Mouse (Mus musculus): ENCODE results near the gene Zfp617. TPM values are rescaled to one million over a fixed set of nuclear protein-coding genes. Genes with fewer than 3 reads are reported as not detected.
"Not testable (repeated sequence)": the region's sequence is repeated elsewhere in the genome, so short reads cannot be mapped to it uniquely, and the experiment has no call there.

Zfp617 gene
- polyA plus RNA-seq, 1 experiment: 17.5 TPM

DNA sequence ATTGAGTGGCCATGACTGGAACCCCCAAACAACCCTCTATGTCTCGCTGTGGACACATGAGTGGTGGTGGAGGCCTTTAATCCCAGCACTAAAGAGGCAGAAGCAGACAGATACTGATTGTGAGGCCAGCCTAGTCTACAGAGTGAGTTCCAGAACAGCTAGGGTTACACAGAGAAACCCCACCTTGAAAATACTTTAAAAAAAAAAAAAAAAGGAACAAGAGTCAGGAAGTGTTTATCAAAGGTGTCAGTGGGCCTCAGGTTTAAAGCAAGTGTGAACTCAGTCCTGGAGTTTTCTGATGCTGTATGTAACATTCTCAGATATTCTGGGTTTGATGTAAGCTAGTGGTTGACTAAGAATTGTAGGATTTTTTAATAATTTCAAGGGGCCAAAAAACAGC lies 44.1 kb downstream of the Zfp617 start:
- peaks cover 9% of the 10 kb centered on the region for H3K4me1 ChIP-seq (ENCODE audit: control insufficient read depth, insufficient read depth, low read length)
- no peak overlapping the region for H3K4me3 ChIP-seq (ENCODE audit: insufficient read depth, low read length)
- no peak overlapping the region for H3K27ac ChIP-seq (ENCODE audit: insufficient read depth, low read depth, low read length)
- TF ChIP-seq CTCF (IDR thresholded peaks at IDR 0.05; ENCODE audit: low read depth, low read length) (no peak), POLR2A (IDR thresholded peaks at IDR 0.05; ENCODE audit: borderline replicate concordance, low read depth, low read length) (no peak)

DNA sequence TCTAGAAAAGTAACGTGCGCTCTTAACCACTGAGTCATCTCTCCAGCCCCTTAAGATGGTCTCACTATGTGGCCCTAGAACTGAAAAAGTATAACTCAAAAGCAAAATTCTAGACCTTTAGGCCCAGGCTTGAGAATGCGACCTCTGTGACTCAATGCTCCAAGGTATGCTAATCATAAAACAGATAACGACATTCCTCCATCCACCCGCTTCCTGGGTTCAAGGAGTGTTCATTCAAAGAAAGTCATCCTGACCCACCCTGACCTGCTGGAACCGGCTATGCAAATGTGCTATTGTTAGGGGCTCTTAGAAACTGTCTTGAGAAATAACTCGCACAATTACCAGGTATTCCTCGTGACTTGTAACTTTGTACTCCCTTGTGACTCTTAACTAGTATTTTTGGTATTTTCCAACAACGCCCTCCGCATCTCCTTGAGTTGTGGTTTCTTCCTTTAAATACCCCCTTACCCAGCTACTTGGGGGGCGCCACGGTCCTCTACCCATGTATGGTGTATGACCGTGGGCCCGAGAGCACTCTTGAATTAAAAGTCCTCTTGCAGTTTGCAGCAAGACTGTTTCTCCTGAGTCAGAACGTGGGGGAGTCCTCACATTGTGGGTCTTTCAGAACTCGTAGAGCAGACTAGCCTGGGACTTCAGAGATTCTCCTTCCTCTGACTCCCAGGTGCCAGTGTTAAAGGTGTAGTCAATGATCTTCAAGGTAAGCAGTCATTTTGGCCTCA lies 44.7 kb downstream of the Zfp617 start:
- H3K4me3 ChIP-seq (ENCODE audit: insufficient read depth, low read length); H3K27ac ChIP-seq (ENCODE audit: insufficient read depth, low read depth, low read length); H3K4me1 ChIP-seq (ENCODE audit: control insufficient read depth, insufficient read depth, low read length): not testable (repeated sequence)

DNA sequence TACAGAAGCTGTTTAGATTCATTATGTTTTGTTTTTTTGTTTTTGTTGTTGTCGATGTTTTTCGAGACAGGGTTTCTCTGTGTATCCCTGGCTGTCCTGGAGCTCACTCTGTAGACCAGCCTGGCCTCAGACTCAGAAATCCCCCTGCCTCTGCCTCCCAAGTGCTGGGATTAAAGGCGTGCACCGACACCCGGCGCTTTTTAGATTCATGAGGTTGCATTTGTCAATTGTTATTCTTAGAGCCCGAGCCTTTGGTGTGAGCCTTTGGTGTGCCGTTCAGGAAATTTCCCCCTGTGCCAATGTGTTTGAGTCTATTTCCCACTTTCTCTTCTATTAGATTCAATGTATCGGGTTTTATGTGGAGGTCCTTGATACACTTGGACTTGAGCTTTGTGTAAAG lies 46.2 kb downstream of the Zfp617 start:
- H3K4me3 ChIP-seq (ENCODE audit: insufficient read depth, low read length): no peak overlapping the region
- no peak overlapping the region for H3K27ac ChIP-seq (ENCODE audit: insufficient read depth, low read depth, low read length)
- no peak for TF ChIP-seq CTCF (IDR thresholded peaks at IDR 0.05; ENCODE audit: low read depth, low read length)
- no peak for TF ChIP-seq POLR2A (IDR thresholded peaks at IDR 0.05; ENCODE audit: borderline replicate concordance, low read depth, low read length)
- H3K4me1 ChIP-seq (ENCODE audit: control insufficient read depth, insufficient read depth, low read length): peaks cover 9% of the 10 kb centered on the region

GRCm38 (mm10) chr8:71960483-71960882 lies 52.0 kb downstream of the Zfp617 start:
- H3K4me1 ChIP-seq (ENCODE audit: control insufficient read depth, insufficient read depth, low read length): peaks cover 3% of the 10 kb centered on the region; the same call in 1 of the 2 replicates
- no peak overlapping the region for H3K27ac ChIP-seq (ENCODE audit: insufficient read depth, low read depth, low read length)
- no peak for TF ChIP-seq CTCF (IDR thresholded peaks at IDR 0.05; ENCODE audit: low read depth, low read length)
- TF ChIP-seq POLR2A (IDR thresholded peaks at IDR 0.05; ENCODE audit: borderline replicate concordance, low read depth, low read length): no peak
- H3K4me3 ChIP-seq (ENCODE audit: insufficient read depth, low read length): no peak overlapping the region

DNA sequence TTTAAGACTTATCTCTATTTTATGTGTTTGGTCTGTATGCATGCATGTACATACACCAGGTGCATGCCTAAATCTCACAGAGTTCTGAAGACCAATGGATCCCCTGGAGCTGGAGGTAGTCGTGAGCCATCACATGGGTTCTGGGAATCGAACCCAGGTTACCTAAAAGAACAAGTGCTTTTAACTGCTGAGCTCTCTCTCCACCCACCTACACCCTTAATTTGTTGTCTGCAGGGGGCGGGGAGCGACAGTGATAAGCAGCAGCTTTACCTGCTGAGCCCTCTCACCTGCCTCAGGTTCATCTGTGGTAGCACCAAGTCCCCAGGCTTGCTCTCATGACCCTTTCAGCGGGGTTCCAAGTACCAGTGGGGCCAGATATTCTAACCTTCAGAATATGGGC lies 53.4 kb downstream of the Zfp617 start:
- Histone ChIP-seq H3K4me1 (ENCODE audit: control insufficient read depth, insufficient read depth, low read length) (peaks cover 3% of the 10 kb centered on the region; the same call in 1 of the 2 replicates), H3K27ac (ENCODE audit: insufficient read depth, low read depth, low read length) (no peak overlapping the region), H3K4me3 (ENCODE audit: insufficient read depth, low read length) (no peak overlapping the region)
- TF ChIP-seq POLR2A (IDR thresholded peaks at IDR 0.05; ENCODE audit: borderline replicate concordance, low read depth, low read length) (no peak), CTCF (IDR thresholded peaks at IDR 0.05; ENCODE audit: low read depth, low read length) (no peak)

DNA sequence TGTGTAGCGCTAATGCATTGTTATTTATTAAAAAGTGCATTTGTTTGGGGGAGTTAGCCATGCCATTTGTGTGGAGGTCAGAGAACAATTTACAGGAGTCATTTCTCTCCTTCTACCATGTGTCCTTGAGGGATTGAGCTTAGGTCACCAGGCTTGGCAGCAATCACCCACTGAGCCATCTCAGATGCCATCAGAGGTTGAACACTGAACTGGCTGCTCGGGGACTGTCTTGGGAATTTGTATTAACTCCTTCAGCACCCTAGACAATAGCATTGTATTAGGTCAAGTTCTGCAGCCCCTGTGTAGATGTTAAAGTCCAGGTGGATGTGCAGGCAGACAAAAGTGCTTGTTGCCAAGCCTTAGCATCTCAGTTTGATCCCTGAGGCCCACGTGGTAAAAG lies 55.6 kb downstream of the Zfp617 start:
- TF ChIP-seq CTCF (IDR thresholded peaks at IDR 0.05; ENCODE audit: low read depth, low read length): no peak
- TF ChIP-seq POLR2A (IDR thresholded peaks at IDR 0.05; ENCODE audit: borderline replicate concordance, low read depth, low read length): no peak
- no peak overlapping the region for H3K4me3 ChIP-seq (ENCODE audit: insufficient read depth, low read length)
- peaks cover 3% of the 10 kb centered on the region; the same call in 1 of the 2 replicates for H3K4me1 ChIP-seq (ENCODE audit: control insufficient read depth, insufficient read depth, low read length)
- no peak overlapping the region for H3K27ac ChIP-seq (ENCODE audit: insufficient read depth, low read depth, low read length)

DNA sequence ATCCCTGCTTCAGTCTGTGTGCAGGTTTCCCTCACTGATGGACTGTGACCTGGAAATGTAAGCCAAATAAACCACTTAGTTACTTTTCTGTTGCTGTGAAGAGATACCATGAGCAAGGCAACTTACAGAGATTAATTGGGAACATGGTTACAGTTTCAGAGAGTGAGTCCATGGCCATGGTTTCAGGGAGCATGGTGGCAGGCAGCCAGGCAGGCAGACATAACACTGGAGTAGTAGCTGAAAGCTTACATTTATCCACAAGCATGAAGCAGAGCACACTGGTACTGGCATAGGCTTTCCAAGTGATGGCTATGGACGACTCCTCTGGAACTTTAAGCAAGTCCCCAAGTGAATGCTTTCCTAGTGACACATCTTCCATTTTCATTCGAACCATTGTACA lies 56.7 kb downstream of the Zfp617 start:
- Histone ChIP-seq H3K4me3 (ENCODE audit: insufficient read depth, low read length) (no peak overlapping the region), H3K27ac (ENCODE audit: insufficient read depth, low read depth, low read length) (no peak overlapping the region), H3K4me1 (ENCODE audit: control insufficient read depth, insufficient read depth, low read length) (peaks cover 3% of the 10 kb centered on the region; the same call in 1 of the 2 replicates)
- TF ChIP-seq CTCF (IDR thresholded peaks at IDR 0.05; ENCODE audit: low read depth, low read length): no peak
- TF ChIP-seq POLR2A (IDR thresholded peaks at IDR 0.05; ENCODE audit: borderline replicate concordance, low read depth, low read length): no peak

- no peak overlapping the region for H3K27ac ChIP-seq (ENCODE audit: insufficient read depth, low read depth, low read length)
Measured at GRCm38 (mm10) chr8:71966411-71966810, 58.0 kb downstream of the Zfp617 start.

DNA sequence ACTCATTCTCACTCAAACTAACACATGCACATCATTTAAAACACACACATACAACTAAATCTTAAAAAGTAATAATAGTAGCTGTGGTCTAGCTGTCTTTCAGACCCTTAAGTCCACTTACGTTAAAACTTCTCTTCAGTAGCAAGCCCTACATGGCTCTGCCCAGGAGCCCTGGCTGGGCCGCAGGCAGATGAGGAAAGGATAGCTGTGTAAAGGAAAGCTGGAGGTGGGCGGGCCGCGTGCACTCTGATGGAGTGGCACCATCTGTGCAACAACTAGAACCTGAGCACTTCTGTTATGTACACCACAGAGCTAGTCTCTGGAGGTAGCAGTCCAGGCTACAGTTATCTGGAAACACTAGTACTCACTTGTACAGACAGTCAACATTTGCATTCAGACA lies 58.8 kb downstream of the Zfp617 start:
- Histone ChIP-seq H3K4me3 (ENCODE audit: insufficient read depth, low read length) (no peak overlapping the region), H3K27ac (ENCODE audit: insufficient read depth, low read depth, low read length) (no peak overlapping the region), H3K4me1 (ENCODE audit: control insufficient read depth, insufficient read depth, low read length) (no peaks in the 10 kb centered on the region)
- TF ChIP-seq POLR2A (IDR thresholded peaks at IDR 0.05; ENCODE audit: borderline replicate concordance, low read depth, low read length) (no peak), CTCF (IDR thresholded peaks at IDR 0.05; ENCODE audit: low read depth, low read length) (no peak)

More at GRCm38 (mm10) chr8:71966411-71966810, 58.0 kb downstream of the Zfp617 start:
- TF ChIP-seq POLR2A (IDR thresholded peaks at IDR 0.05; ENCODE audit: borderline replicate concordance, low read depth, low read length) (no peak), CTCF (IDR thresholded peaks at IDR 0.05; ENCODE audit: low read depth, low read length) (no peak)
- Histone ChIP-seq H3K4me1 (ENCODE audit: control insufficient read depth, insufficient read depth, low read length) (no peaks in the 10 kb centered on the region), H3K4me3 (ENCODE audit: insufficient read depth, low read length) (no peak overlapping the region)

DNA sequence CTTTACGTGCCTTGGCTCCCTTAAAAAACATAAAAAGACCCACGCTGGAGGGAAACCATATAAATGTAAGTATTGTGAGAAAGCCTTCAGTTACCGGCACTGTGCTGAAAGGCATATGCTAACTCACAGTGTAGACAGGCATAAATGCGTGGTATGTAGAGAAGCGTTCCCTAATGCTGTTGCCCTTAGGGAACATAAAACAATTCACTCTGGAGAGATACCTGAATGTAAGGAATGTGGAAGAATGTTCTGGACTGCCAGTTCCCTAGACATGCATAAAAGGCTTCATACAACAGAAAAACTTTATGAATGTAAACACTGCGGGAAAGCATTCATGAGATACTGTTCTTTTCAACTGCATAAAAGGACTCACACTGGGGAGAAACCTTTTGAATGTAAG lies 59.7 kb downstream of the Zfp617 start:
- H3K4me1 ChIP-seq (ENCODE audit: control insufficient read depth, insufficient read depth, low read length): no peaks in the 10 kb centered on the region
- no peak overlapping the region for H3K4me3 ChIP-seq (ENCODE audit: insufficient read depth, low read length)
- no peak overlapping the region for H3K27ac ChIP-seq (ENCODE audit: insufficient read depth, low read depth, low read length)
- TF ChIP-seq POLR2A (IDR thresholded peaks at IDR 0.05; ENCODE audit: borderline replicate concordance, low read depth, low read length) (no peak), CTCF (IDR thresholded peaks at IDR 0.05; ENCODE audit: low read depth, low read length) (no peak)
